Mouse (Mus musculus): Measurements from ENCODE around the gene Jph2. TPM values are rescaled to one million over a fixed set of nuclear protein-coding genes. Genes with fewer than 3 reads are reported as not detected.
"Not testable (repeated sequence)": the region's sequence is repeated elsewhere in the genome, so short reads cannot be mapped to it uniquely, and the experiment has no call there.

The Jph2 gene
- polyA plus RNA-seq, 1 experiment from 2014 or later, result 0.28 TPM

GRCm38 (mm10) chr2:163411840-163412239 lies 14.0 kb upstream of the Jph2 start:
- DNase-seq (ENCODE audit: low read depth, low spot score) (no peak), ATAC-seq (no peak)
- in situ Hi-C loops (cut with MboI; ENCODE audit: low pct_unique_long_range_greater_than_20kb), result no loop called here
- TF ChIP-seq CTCF (IDR thresholded peaks at IDR 0.05), result no peak
- ChIA-PET POLR2A (no interaction called here), CTCF (interaction anchor here (3.4 kb wide), 1 partner anchor 11 kb away, joined by 27 read pairs; no protein-coding TSS in a partner anchor)
- H3K27me3 ChIP-seq, result no peaks in the 10 kb centered on the region

DNA sequence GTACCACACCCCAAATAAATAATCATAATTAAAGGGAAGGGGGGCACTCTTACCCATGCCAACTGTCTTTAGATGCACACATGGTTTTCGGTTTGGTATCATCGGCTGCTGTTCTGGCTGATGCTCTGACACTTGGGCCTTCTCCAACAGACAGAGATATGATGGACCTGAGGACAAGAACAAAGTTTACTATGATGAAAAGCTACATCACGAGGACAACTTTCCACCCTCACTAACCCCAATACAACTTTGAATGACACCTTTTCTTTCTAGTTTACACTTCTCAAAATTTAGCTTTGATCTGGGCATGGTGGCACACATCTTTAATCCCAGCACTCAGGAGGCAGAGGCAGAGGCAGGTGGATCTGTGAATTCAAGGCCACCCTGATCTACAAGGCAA lies 13.6 kb upstream of the Jph2 start:
- ChIA-PET CTCF (interaction anchor here (3.4 kb wide), 1 partner anchor 11 kb away, joined by 27 read pairs; no protein-coding TSS in a partner anchor), POLR2A (interaction anchor here (0.9 kb wide), 1 partner anchor 61 kb away, joined by 4 read pairs; the partner anchor contains the start of gene Fitm2)
- H3K27me3 ChIP-seq; in situ Hi-C loops (cut with MboI; ENCODE audit: low pct_unique_long_range_greater_than_20kb); ATAC-seq; DNase-seq (ENCODE audit: low read depth, low spot score): not testable (repeated sequence)

GRCm38 (mm10) chr2:163410211-163410610 lies 12.4 kb upstream of the Jph2 start:
- no peak for DNase-seq (ENCODE audit: low read depth, low spot score)
- CTCF ChIA-PET, result interaction anchor here (3.4 to 3.9 kb wide), 2 partner anchors 10 to 70 kb away, joined by 18 to 27 read pairs; no protein-coding TSS in a partner anchor
- in situ Hi-C loops (cut with MboI; ENCODE audit: low pct_unique_long_range_greater_than_20kb), result no loop called here
- no peak for ATAC-seq
- POLR2A ChIA-PET, result interaction anchor here (0.9 to 1.7 kb wide), 2 partner anchors 9 to 62 kb away, joined by 4 to 5 read pairs; partner anchors contain the start of gene Fitm2
- no peak for TF ChIP-seq CTCF (IDR thresholded peaks at IDR 0.05)
- H3K27me3 ChIP-seq, result no peaks in the 10 kb centered on the region

GRCm38 (mm10) chr2:163404037-163404815 lies 6.4 kb upstream of the Jph2 start:
- ChIA-PET CTCF (interaction anchor here (11.4 kb wide), 1 partner anchor 65 kb away, joined by 289 read pairs; no protein-coding TSS in a partner anchor), POLR2A (interaction anchor here (1.6 kb wide), 1 partner anchor 14 kb away, joined by 4 read pairs; no protein-coding TSS in a partner anchor)
- TF ChIP-seq CTCF (IDR thresholded peaks at IDR 0.05), result no peak
- in situ Hi-C loops (cut with MboI; ENCODE audit: low pct_unique_long_range_greater_than_20kb), result loop anchor here (5.0 kb wide), 3 partner anchors 62 to 482 kb away; no protein-coding TSS in a partner anchor
- no peaks in the 10 kb centered on the region for H3K27me3 ChIP-seq
- no peak for DNase-seq (ENCODE audit: low read depth, low spot score)
- no peak for ATAC-seq

GRCm38 (mm10) chr2:163401221-163401620 lies 3.4 kb upstream of the Jph2 start:
- ATAC-seq (peak; percentile 68), DNase-seq (ENCODE audit: low read depth, low spot score) (peak; percentile 61)
- in situ Hi-C loops (cut with MboI; ENCODE audit: low pct_unique_long_range_greater_than_20kb), result loop anchor here (5.0 kb wide), 3 partner anchors 59 to 479 kb away; no protein-coding TSS in a partner anchor
- CTCF ChIA-PET, result interaction anchor here (0.6 to 11.4 kb wide), 26 partner anchors 9 to 463 kb away, joined by 3 to 289 read pairs (median 6); partner anchors contain the start of gene Fitm2
- peak; percentile 97 for TF ChIP-seq CTCF (IDR thresholded peaks at IDR 0.05)
- H3K27me3 ChIP-seq, result no peaks in the 10 kb centered on the region
- POLR2A ChIA-PET, result interaction anchor here (0.5 to 1.4 kb wide), 3 partner anchors 56 to 372 kb away, joined by 4 to 5 read pairs (median 4); no protein-coding TSS in a partner anchor

DNA sequence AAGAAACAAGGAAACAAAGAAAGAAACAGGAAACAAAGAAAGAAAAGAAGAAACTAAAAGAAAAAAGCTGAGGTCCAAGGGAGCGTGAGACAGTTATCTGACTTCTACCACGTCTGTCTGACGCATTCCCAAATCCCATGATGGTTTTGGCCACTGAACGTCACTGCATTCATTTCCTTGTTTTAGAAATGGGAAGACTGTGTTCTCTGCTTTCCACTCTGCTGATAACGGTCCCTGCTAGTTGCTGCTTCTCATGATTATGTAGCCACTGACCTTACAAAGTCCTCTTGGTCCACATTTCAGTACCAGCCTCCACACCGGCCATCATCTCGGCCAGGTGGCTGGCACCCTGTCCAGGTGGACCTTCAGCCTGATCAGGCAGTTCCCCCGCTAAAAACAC lies 1.4 kb upstream of the Jph2 start:
- no peaks in the 10 kb centered on the region for H3K27me3 ChIP-seq
- TF ChIP-seq CTCF (IDR thresholded peaks at IDR 0.05), result no peak
- in situ Hi-C loops (cut with MboI; ENCODE audit: low pct_unique_long_range_greater_than_20kb), result no loop called here
- ChIA-PET POLR2A (no interaction called here), CTCF (interaction anchor here (1.4 to 11.4 kb wide), 3 partner anchors 11 to 60 kb away, joined by 3 to 289 read pairs (median 27); no protein-coding TSS in a partner anchor)
- ATAC-seq (no peak), DNase-seq (ENCODE audit: low read depth, low spot score) (no peak)

DNA sequence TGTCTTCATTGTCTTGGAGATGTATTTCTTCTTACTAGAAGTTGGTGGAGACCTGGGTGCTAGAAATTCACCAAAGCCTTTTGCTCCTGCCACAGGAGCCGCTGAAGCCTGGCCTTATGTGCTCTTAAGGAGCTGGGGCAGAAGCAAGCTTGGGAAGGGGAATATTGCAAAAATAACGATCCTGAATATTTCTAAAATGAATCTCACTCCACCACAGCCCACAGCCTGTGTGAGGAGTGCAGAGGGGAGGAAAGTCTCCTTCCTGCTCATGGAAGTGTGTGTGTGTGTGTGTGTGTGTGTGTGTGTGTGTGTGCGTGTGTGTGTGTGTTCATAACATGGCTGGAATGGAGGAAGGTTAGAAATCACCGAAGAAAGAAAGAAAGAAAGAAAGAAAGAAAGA lies 977 bp upstream of the Jph2 start:
- in situ Hi-C loops (cut with MboI; ENCODE audit: low pct_unique_long_range_greater_than_20kb), result no loop called here
- no peak for TF ChIP-seq CTCF (IDR thresholded peaks at IDR 0.05)
- POLR2A ChIA-PET, result no interaction called here
- ATAC-seq (no peak), DNase-seq (ENCODE audit: low read depth, low spot score) (no peak)
- CTCF ChIA-PET, result interaction anchor here (1.4 to 11.4 kb wide), 2 partner anchors 36 to 59 kb away, joined by 3 to 289 read pairs; no protein-coding TSS in a partner anchor
- no peaks in the 10 kb centered on the region for H3K27me3 ChIP-seq

- DNase-seq (ENCODE audit: low read depth, low spot score) (no peak), ATAC-seq (no peak)
- no peak for TF ChIP-seq CTCF (IDR thresholded peaks at IDR 0.05)
- in situ Hi-C loops (cut with MboI; ENCODE audit: low pct_unique_long_range_greater_than_20kb), result no loop called here
- ChIA-PET CTCF (interaction anchor here (11.4 kb wide), 1 partner anchor 57 kb away, joined by 289 read pairs; no protein-coding TSS in a partner anchor), POLR2A (no interaction called here)
- H3K27me3 ChIP-seq, result no peaks in the 10 kb centered on the region
These were observed 722 bp downstream of the Jph2 start for GRCm38 (mm10) chr2:163397071-163397470.

DNA sequence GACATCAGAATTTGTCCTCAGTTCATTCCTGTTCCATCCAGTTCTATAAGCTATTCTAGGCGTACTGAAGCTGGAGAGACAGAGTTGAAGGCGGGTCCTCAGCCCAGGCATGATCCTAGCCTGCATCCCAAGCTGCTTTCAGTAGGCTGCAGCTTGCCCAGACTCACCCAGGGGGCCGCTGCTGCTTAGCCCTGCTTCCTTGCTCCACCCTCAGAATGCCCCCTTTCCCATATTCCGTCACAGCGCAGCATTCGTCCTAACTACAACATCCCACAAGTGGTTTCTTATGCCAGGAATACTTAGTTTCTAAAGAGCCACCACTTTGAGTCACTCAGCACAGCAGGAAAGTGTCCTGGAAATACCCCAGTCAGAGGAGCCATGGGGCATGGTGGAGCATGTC lies 2.8 kb downstream of the Jph2 start:
- ChIA-PET CTCF (interaction anchor here (11.4 kb wide), 1 partner anchor 55 kb away, joined by 289 read pairs; no protein-coding TSS in a partner anchor), POLR2A (no interaction called here)
- no peak for TF ChIP-seq CTCF (IDR thresholded peaks at IDR 0.05)
- DNase-seq (ENCODE audit: low read depth, low spot score) (no peak), ATAC-seq (no peak)
- H3K27me3 ChIP-seq, result no peaks in the 10 kb centered on the region
- in situ Hi-C loops (cut with MboI; ENCODE audit: low pct_unique_long_range_greater_than_20kb), result no loop called here

GRCm38 (mm10) chr2:163393976-163394375 lies 3.8 kb downstream of the Jph2 start:
- no peaks in the 10 kb centered on the region for H3K27me3 ChIP-seq
- ChIA-PET POLR2A (no interaction called here), CTCF (interaction anchor here (2.2 kb wide), 1 partner anchor 53 kb away, joined by 19 read pairs; no protein-coding TSS in a partner anchor)
- ATAC-seq, result no peak
- no peak for DNase-seq (ENCODE audit: low read depth, low spot score)
- in situ Hi-C loops (cut with MboI; ENCODE audit: low pct_unique_long_range_greater_than_20kb), result no loop called here
- no peak for TF ChIP-seq CTCF (IDR thresholded peaks at IDR 0.05)

Measured in Patski (cell line).